In the genomic region with DNA sequence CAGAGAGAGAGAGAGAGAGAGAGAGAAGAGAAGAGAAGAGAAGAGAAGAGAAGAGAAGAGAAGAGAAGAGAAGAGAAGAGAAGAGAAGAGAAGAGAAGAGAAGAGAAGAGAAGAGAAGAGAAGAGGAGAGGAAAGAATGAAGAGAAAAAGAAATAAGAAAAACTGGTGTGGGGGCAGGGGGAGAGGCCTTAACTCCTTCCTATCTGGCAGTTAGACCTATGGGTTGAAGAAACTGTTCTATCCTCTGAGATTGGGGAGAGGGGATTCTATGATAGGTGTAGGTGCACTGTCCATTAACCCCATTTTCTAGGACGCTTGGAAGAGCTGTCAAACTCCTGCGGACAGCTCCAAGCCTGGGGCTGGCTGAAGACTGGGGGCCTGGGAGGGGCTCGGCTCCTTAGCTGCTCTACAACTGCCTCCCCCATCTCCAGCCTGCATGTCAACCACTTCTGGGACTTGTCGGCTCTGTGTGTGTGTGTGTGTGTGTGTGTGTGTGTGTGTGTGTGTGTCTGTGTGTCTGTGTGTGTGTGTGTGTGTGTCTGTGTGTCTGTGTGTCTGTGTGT, we compare ENCODE assay signal across 13 mouse cellular contexts. TPM values are rescaled to one million over a fixed set of nuclear protein-coding genes. Genes with fewer than 3 reads are reported as not detected.
DNase-seq lines count a peak whose midpoint lies in the region; ATAC-seq and TF ChIP-seq lines count a peak whose summit lies in the region.
"Not testable (repeated sequence)": the region's sequence is repeated elsewhere in the genome, so short reads cannot be mapped to it uniquely, and the experiment has no call there.
"Had no signal": no experiment of that assay in that cellular context is flagged by ENCODE, and none has a peak within 500 bp of the region (broad histone marks: within the 10 kb centered on the region; RNA-seq: fewer than 3 reads in every experiment).

No protein-coding gene starts in this region.

- DNase-seq in left cerebral cortex, adult 2 months (ENCODE audit: extremely low spot score in 1 of 2, low spot score in 2 of 2); spleen, adult 2 months (ENCODE audit: low read depth in 1 of 2, low spot score in 2 of 2): not testable (repeated sequence)

- 48% methylated on average over 4 of the region's 4 CpGs for WGBS in bone marrow, adult 2 months
- 7% methylated on average over 4 of the region's 4 CpGs for WGBS in heart, embryonic 11.5 days (ENCODE audit: insufficient replicate concordance)
- 6% methylated on average over 4 of the region's 4 CpGs for WGBS in hindbrain, embryonic 15.5 days
- 16% methylated on average over 4 of the region's 4 CpGs for WGBS in liver, embryonic 15.5 days (ENCODE audit: insufficient replicate concordance)
- WGBS in midbrain, embryonic 15.5 days: 0% methylated on average over 4 of the region's 4 CpGs
- 55% methylated on average over 4 of the region's 4 CpGs for WGBS in spleen, adult 2 months

- not testable (repeated sequence) for ATAC-seq in heart, embryonic 11.5 days (replicated peaks; ENCODE audit: insufficient number of reproducible peaks, low FRiP score, low TSS enrichment); hindbrain, embryonic 15.5 days (ENCODE audit: low FRiP score, low read depth); liver, embryonic 15.5 days (ENCODE audit: insufficient read depth); midbrain, embryonic 15.5 days (replicated peaks)

- not testable (repeated sequence) for H3K4me1 ChIP-seq in bone marrow, adult 2 months (ENCODE audit: control insufficient read depth, insufficient read depth, low read length)
- H3K4me1 ChIP-seq in erythroblast, embryonic 14.5 days (ENCODE audit: control insufficient read depth): peaks cover 82% of the 10 kb centered on the region
- peaks cover 44% of the 10 kb centered on the region for H3K4me1 ChIP-seq in heart, embryonic 11.5 days (ENCODE audit: control insufficient read depth, insufficient read depth, low read length)
- H3K4me1 ChIP-seq in hindbrain, embryonic 15.5 days (replicated peaks): peaks cover 74% of the 10 kb centered on the region
- H3K4me1 ChIP-seq in liver, embryonic 15.5 days (replicated peaks): peaks cover 79% of the 10 kb centered on the region
- peaks cover 75% of the 10 kb centered on the region for H3K4me1 ChIP-seq in midbrain, embryonic 15.5 days
- H3K4me1 ChIP-seq in spleen, adult 2 months (ENCODE audit: control insufficient read depth, insufficient read depth, insufficient read length): peaks cover 16% of the 10 kb centered on the region; the same call in 1 of the 2 replicates

- intact Hi-C loops in left cerebral cortex, adult 2 months (cut with DNase I): not testable (repeated sequence)

- peaks cover 60% of the 10 kb centered on the region for H3K36me3 ChIP-seq in erythroblast, embryonic 14.5 days (ENCODE audit: control insufficient read depth)
- not testable (repeated sequence) for H3K36me3 ChIP-seq in heart, embryonic 11.5 days (ENCODE audit: control insufficient read depth, insufficient read depth, low read length); midbrain, embryonic 15.5 days (replicated peaks); spleen, adult 2 months (ENCODE audit: control insufficient read depth, insufficient read depth, low read length)
- peaks cover 16% of the 10 kb centered on the region; the same call in 1 of the 2 replicates for H3K36me3 ChIP-seq in hindbrain, embryonic 15.5 days
- H3K36me3 ChIP-seq in liver, embryonic 15.5 days (replicated peaks): peaks cover 28% of the 10 kb centered on the region

- 0 out of 2 replicates have a peak, but pooled peaks have one; percentile 18 for TF ChIP-seq POLR2A in bone marrow, adult 2 months (IDR thresholded peaks at IDR 0.05; ENCODE audit: borderline replicate concordance, control insufficient read depth, low read depth, low read length)
- not testable (repeated sequence) for TF ChIP-seq POLR2A in spleen, adult 2 months (IDR thresholded peaks at IDR 0.05; ENCODE audit: low read depth, low read length)

- not testable (repeated sequence) for TF ChIP-seq CTCF in bone marrow, adult 2 months (IDR thresholded peaks at IDR 0.05; ENCODE audit: control insufficient read depth, insufficient read depth, low read length); left cerebral cortex, adult 2 months (IDR thresholded peaks at IDR 0.05); spleen, adult 2 months (IDR thresholded peaks at IDR 0.05; ENCODE audit: extremely low read depth, insufficient read depth, insufficient read length, insufficient replicate concordance)

- peak overlapping the region; percentile 94 for H3K4me2 ChIP-seq in heart, embryonic 11.5 days
- peak overlapping the region; percentile 92 for H3K4me2 ChIP-seq in hindbrain, embryonic 15.5 days
- peak overlapping the region; percentile 89 for H3K4me2 ChIP-seq in liver, embryonic 15.5 days
- peak overlapping the region; percentile 91 for H3K4me2 ChIP-seq in midbrain, embryonic 15.5 days

- peak overlapping the region; percentile 70 for H3K4me3 ChIP-seq in bone marrow, adult 2 months (replicated peaks; ENCODE audit: control insufficient read depth, low read depth, low read length)
- H3K4me3 ChIP-seq in erythroblast, embryonic 14.5 days (replicated peaks): peak overlapping the region; percentile 97
- peak overlapping the region; percentile 76 for H3K4me3 ChIP-seq in heart, embryonic 11.5 days (ENCODE audit: low read depth, low read length)
- H3K4me3 ChIP-seq in hindbrain, embryonic 15.5 days: peak overlapping the region; percentile 76
- 0 out of 2 replicates have a peak overlapping the region, but pooled peaks have one; percentile 26 for H3K4me3 ChIP-seq in left cerebral cortex, adult 2 months
- H3K4me3 ChIP-seq in liver, embryonic 15.5 days (replicated peaks): peak overlapping the region; percentile 78
- H3K4me3 ChIP-seq in midbrain, embryonic 15.5 days: peak overlapping the region; percentile 99
- peak overlapping the region; percentile 7; the same call in 1 of the 2 replicates for H3K4me3 ChIP-seq in spleen, adult 2 months (ENCODE audit: extremely low read depth, insufficient read depth, insufficient read length)

- H3K9me3 ChIP-seq in erythroblast, embryonic 14.5 days (ENCODE audit: control insufficient read depth, low read length); heart, embryonic 11.5 days (replicated peaks; ENCODE audit: control insufficient read depth, low read length); hindbrain, embryonic 15.5 days; liver, embryonic 15.5 days (replicated peaks); midbrain, embryonic 15.5 days: not testable (repeated sequence)

- H3K27ac ChIP-seq in bone marrow, adult 2 months (ENCODE audit: control insufficient read depth, insufficient read depth, low read depth, low read length, poor library complexity): peak overlapping the region; percentile 83
- peak overlapping the region; percentile 95 for H3K27ac ChIP-seq in heart, embryonic 11.5 days (ENCODE audit: low read depth, low read length)
- peak overlapping the region; percentile 95 for H3K27ac ChIP-seq in hindbrain, embryonic 15.5 days (replicated peaks)
- H3K27ac ChIP-seq in left cerebral cortex, adult 2 months: not testable (repeated sequence)
- H3K27ac ChIP-seq in liver, embryonic 15.5 days (replicated peaks): peak overlapping the region; percentile 100
- peak overlapping the region; percentile 95 for H3K27ac ChIP-seq in midbrain, embryonic 15.5 days
- peak overlapping the region; percentile 52; the same call in 1 of the 2 replicates for H3K27ac ChIP-seq in spleen, adult 2 months (ENCODE audit: insufficient read depth, low read length)

- peak overlapping the region; percentile 93 for H3K9ac ChIP-seq in heart, embryonic 11.5 days (ENCODE audit: low read depth, low read length)
- peak overlapping the region; percentile 93 for H3K9ac ChIP-seq in hindbrain, embryonic 15.5 days
- peak overlapping the region; percentile 95 for H3K9ac ChIP-seq in liver, embryonic 15.5 days
- peak overlapping the region; percentile 100 for H3K9ac ChIP-seq in midbrain, embryonic 15.5 days

- H3K27me3 ChIP-seq in erythroblast, embryonic 14.5 days (ENCODE audit: control insufficient read depth); heart, embryonic 11.5 days (ENCODE audit: control insufficient read depth, insufficient read depth, low read length); hindbrain, embryonic 15.5 days; midbrain, embryonic 15.5 days (replicated peaks); spleen, adult 2 months (ENCODE audit: control insufficient read depth, insufficient read depth, low read length): not testable (repeated sequence)
- H3K27me3 ChIP-seq in liver, embryonic 15.5 days: peaks cover 21% of the 10 kb centered on the region

RNA-seq across cellular contexts. Expression of gene Samd14, which starts 1.2 kb away (rescaled TPM):
- 54.0 and 80.3 TPM in 2 replicates for polyA plus RNA-seq in bone marrow, adult 2 months (2011; ENCODE audit: insufficient read depth, insufficient read length, low replicate concordance, missing spikeins)
- polyA plus RNA-seq in erythroblast, embryonic 14.5 days (2012): 123 and 135 TPM in 2 replicates
- polyA plus RNA-seq in heart, embryonic 11.5 days (2014; fragmentation: Nextera tagmentation; extraction: Ambion mirVana): 16.0 and 16.3 TPM in 2 replicates
- polyA plus RNA-seq in hindbrain, embryonic 15.5 days (2015; fragmentation: Nextera tagmentation; extraction: Ambion mirVana): 146 and 176 TPM in 2 replicates
- total RNA-seq in left cerebral cortex, adult 2 months (2021): 10 to 100 TPM; 25.1 to 30.1 TPM
- 33.9 and 39.2 TPM in 2 replicates for polyA plus RNA-seq in liver, embryonic 15.5 days (2015; fragmentation: Nextera tagmentation; extraction: Ambion mirVana)
- polyA plus RNA-seq in midbrain, embryonic 15.5 days (2015; fragmentation: Nextera tagmentation; extraction: Ambion mirVana): 171 and 177 TPM in 2 replicates
- 19.3 and 23.7 TPM in 2 replicates for polyA plus RNA-seq in spleen, adult 2 months (2012; rRNA removed)

RNA-seq across cellular contexts. Expression of gene Ppp1r9b, which starts 20.1 kb away (rescaled TPM):
- 68.1 and 73.2 TPM in 2 replicates for polyA plus RNA-seq in bone marrow, adult 2 months (2011; ENCODE audit: insufficient read depth, insufficient read length, low replicate concordance, missing spikeins)
- polyA plus RNA-seq in erythroblast, embryonic 14.5 days (2012): 29.1 and 31.4 TPM in 2 replicates
- polyA plus RNA-seq in heart, embryonic 11.5 days (2014; fragmentation: Nextera tagmentation; extraction: Ambion mirVana): 11.4 and 16.3 TPM in 2 replicates
- polyA plus RNA-seq in hindbrain, embryonic 15.5 days (2015; fragmentation: Nextera tagmentation; extraction: Ambion mirVana): 20.7 and 21.4 TPM in 2 replicates
- 100 to 1,000 TPM; 709 to 735 TPM for total RNA-seq in left cerebral cortex, adult 2 months (2021)
- polyA plus RNA-seq in liver, embryonic 15.5 days (2015; fragmentation: Nextera tagmentation; extraction: Ambion mirVana): 8.2 and 8.8 TPM in 2 replicates
- polyA plus RNA-seq in midbrain, embryonic 15.5 days (2015; fragmentation: Nextera tagmentation; extraction: Ambion mirVana): 20.5 and 22.2 TPM in 2 replicates
- polyA plus RNA-seq in spleen, adult 2 months (2012; rRNA removed): 51.9 and 54.5 TPM in 2 replicates

RNA-seq across cellular contexts. Expression of gene Pdk2, which starts 30.2 kb away (rescaled TPM):
- 3.2 and 8.1 TPM in 2 replicates for polyA plus RNA-seq in bone marrow, adult 2 months (2011; ENCODE audit: insufficient read depth, insufficient read length, low replicate concordance, missing spikeins)
- 4.0 and 7.2 TPM in 2 replicates for polyA plus RNA-seq in erythroblast, embryonic 14.5 days (2012)
- 45.6 and 53.0 TPM in 2 replicates for polyA plus RNA-seq in heart, embryonic 11.5 days (2014; fragmentation: Nextera tagmentation; extraction: Ambion mirVana)
- polyA plus RNA-seq in hindbrain, embryonic 15.5 days (2015; fragmentation: Nextera tagmentation; extraction: Ambion mirVana): 26.2 and 33.4 TPM in 2 replicates
- total RNA-seq in left cerebral cortex, adult 2 months (2021): 100 to 1,000 TPM; 109 to 112 TPM
- polyA plus RNA-seq in liver, embryonic 15.5 days (2015; fragmentation: Nextera tagmentation; extraction: Ambion mirVana): 10.2 and 10.8 TPM in 2 replicates
- polyA plus RNA-seq in midbrain, embryonic 15.5 days (2015; fragmentation: Nextera tagmentation; extraction: Ambion mirVana): 27.4 and 28.2 TPM in 2 replicates
- polyA plus RNA-seq in spleen, adult 2 months (2012; rRNA removed): 12.6 and 13.8 TPM in 2 replicates

RNA-seq across cellular contexts. Expression of gene Sgca, which starts 34.8 kb away (rescaled TPM):
- polyA plus RNA-seq in bone marrow, adult 2 months (2011; ENCODE audit: insufficient read depth, insufficient read length, low replicate concordance, missing spikeins): not detected in 2 replicates
- polyA plus RNA-seq in erythroblast, embryonic 14.5 days (2012): not detected in 2 replicates
- polyA plus RNA-seq in heart, embryonic 11.5 days (2014; fragmentation: Nextera tagmentation; extraction: Ambion mirVana): 24.7 and 25.3 TPM in 2 replicates
- 0.19 TPM in 1 of 2 replicates, not detected in the other for polyA plus RNA-seq in hindbrain, embryonic 15.5 days (2015; fragmentation: Nextera tagmentation; extraction: Ambion mirVana)
- total RNA-seq in left cerebral cortex, adult 2 months (2021): under 1 TPM in 1 of 2 experiments, not detected in 1; 0.35 TPM
- polyA plus RNA-seq in liver, embryonic 15.5 days (2015; fragmentation: Nextera tagmentation; extraction: Ambion mirVana): 0.35 and 1.1 TPM in 2 replicates
- not detected in 2 replicates for polyA plus RNA-seq in midbrain, embryonic 15.5 days (2015; fragmentation: Nextera tagmentation; extraction: Ambion mirVana)
- 0.85 and 1.5 TPM in 2 replicates for polyA plus RNA-seq in spleen, adult 2 months (2012; rRNA removed)

RNA-seq across cellular contexts. Expression of gene Hils1, which starts 43.5 kb away (rescaled TPM):
- polyA plus RNA-seq in bone marrow, adult 2 months (2011; ENCODE audit: insufficient read depth, insufficient read length, low replicate concordance, missing spikeins): not detected in 2 replicates
- not detected in 2 replicates for polyA plus RNA-seq in erythroblast, embryonic 14.5 days (2012)
- 0.24 TPM in 1 of 2 replicates, not detected in the other for polyA plus RNA-seq in heart, embryonic 11.5 days (2014; fragmentation: Nextera tagmentation; extraction: Ambion mirVana)
- polyA plus RNA-seq in hindbrain, embryonic 15.5 days (2015; fragmentation: Nextera tagmentation; extraction: Ambion mirVana): not detected in 2 replicates
- total RNA-seq in left cerebral cortex, adult 2 months (2021): not detected
- not detected in 2 replicates for polyA plus RNA-seq in liver, embryonic 15.5 days (2015; fragmentation: Nextera tagmentation; extraction: Ambion mirVana)
- not detected in 2 replicates for polyA plus RNA-seq in midbrain, embryonic 15.5 days (2015; fragmentation: Nextera tagmentation; extraction: Ambion mirVana)
- polyA plus RNA-seq in spleen, adult 2 months (2012; rRNA removed): not detected in 2 replicates
- total RNA-seq: gastrocnemius, adult 18-20 months; heart, adult 8-10 months; layer of hippocampus, adult 8-10 months; left cerebral cortex, postnatal 14 days had no signal
- polyA plus RNA-seq: activated CD4-positive, CD25-positive, alpha-beta regulatory T cell, adult 4 months had no signal

Comparison
In these comparisons a context has a peak if more than half of its experiments do, and no peak if none do; other contexts are left out.
1. H3K4me3 ChIP-seq: peak in every context shown above with its lines; median percentile 99 in midbrain, embryonic 15.5 days; 97 in erythroblast, embryonic 14.5 days; 78 in liver, embryonic 15.5 days; 76 in heart, embryonic 11.5 days; 76 in hindbrain, embryonic 15.5 days; 70 in bone marrow, adult 2 months; 26 in left cerebral cortex, adult 2 months; 7 in spleen, adult 2 months.